Comparison of ENCODE assay signal across 8 mouse cellular contexts in the genomic region with DNA sequence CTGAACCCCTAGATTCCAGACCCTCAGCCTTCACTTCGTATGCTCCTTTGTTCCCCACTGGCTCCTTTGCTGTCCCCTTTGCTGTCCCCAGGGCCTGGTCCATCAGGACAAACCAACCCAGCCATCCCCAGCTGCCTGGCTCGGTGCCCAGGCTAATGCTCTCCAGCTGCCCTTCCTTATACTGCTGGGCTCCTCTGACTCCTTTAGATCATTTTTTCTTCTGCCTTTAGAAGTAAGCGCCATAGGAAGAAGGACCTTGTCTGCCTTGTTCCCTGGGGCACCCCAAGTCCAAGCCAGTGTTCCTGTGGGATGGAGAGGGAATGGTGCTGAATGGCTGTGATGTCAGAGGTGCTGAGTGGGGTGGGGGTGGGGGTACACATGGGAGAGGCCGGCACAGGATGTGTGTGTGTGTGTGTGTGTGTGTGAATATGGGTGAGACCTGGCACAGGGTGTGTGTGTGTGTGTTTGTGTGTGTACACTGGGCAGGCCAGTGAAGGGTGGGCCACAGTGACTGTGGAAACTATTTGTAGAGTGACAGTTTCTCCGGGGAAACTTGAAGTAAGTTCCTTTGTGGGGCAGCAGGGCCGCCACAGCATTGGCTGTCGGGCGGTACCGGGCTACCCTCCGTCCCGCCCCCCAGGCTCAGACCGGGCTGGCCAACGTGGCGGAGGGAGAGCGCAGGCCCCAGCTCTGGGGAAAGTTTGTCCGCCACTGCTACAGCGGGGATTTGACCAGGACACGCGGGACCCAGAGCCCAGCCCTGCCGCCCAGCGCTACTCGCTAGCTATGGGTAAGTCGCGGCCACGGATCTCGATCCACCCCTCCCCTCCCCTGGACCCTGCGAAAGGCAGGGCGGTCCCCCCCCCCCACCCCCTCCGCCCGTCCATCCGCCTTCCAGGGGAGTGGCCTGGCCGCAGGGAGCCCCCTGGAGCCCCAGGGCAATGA. TPM values are rescaled to one million over a fixed set of nuclear protein-coding genes. Genes with fewer than 3 reads are reported as not detected.
DNase-seq lines count a peak whose midpoint lies in the region; ATAC-seq and TF ChIP-seq lines count a peak whose summit lies in the region.

TSS of gene Slc2a10 (plus strand) at position 529 of the 945 bp plus-strand sequence.

- no peak within 1 kb of the TSS for H3K27ac ChIP-seq in cortical plate, adult 2 months (ENCODE audit: insufficient read depth, low read length)
- peak within 1 kb of the TSS; percentile 56 for H3K27ac ChIP-seq in intestine, embryonic 15.5 days
- H3K27ac ChIP-seq in lung, embryonic 15.5 days: peak within 1 kb of the TSS; percentile 87

- no peaks in the 10 kb centered on the region for H3K36me3 ChIP-seq in intestine, embryonic 15.5 days
- no peaks in the 10 kb centered on the region for H3K36me3 ChIP-seq in lung, embryonic 15.5 days

- no peaks in the 10 kb centered on the region for H3K27me3 ChIP-seq in intestine, embryonic 15.5 days (replicated peaks)
- H3K27me3 ChIP-seq in lung, embryonic 15.5 days: no peaks in the 10 kb centered on the region

- peak within 1 kb of the TSS; percentile 70 for H3K4me2 ChIP-seq in intestine, embryonic 15.5 days (replicated peaks)
- H3K4me2 ChIP-seq in lung, embryonic 15.5 days: peak within 1 kb of the TSS; percentile 75

- no peak for TF ChIP-seq POLR2A in cortical plate, adult 2 months (IDR thresholded peaks at IDR 0.05; ENCODE audit: extremely low read depth, insufficient read depth, low read length)

- H3K9me3 ChIP-seq in intestine, embryonic 15.5 days: no peaks in the 10 kb centered on the region
- H3K9me3 ChIP-seq in lung, embryonic 15.5 days: no peaks in the 10 kb centered on the region

- no peak for TF ChIP-seq CTCF in cortical plate, adult 2 months (IDR thresholded peaks at IDR 0.05; ENCODE audit: extremely low read depth, insufficient read depth, low read length)

- 6% methylated on average over 30 of the region's 32 CpGs for WGBS in intestine, embryonic 15.5 days
- under 1% methylated on average over 27 of the region's 32 CpGs for WGBS in lung, embryonic 15.5 days

- H3K4me1 ChIP-seq in cortical plate, adult 2 months (ENCODE audit: control insufficient read depth, insufficient read depth, low read length): no peaks in the 10 kb centered on the region
- H3K4me1 ChIP-seq in intestine, embryonic 15.5 days (replicated peaks): peaks cover 11% of the 10 kb centered on the region; the same call in 1 of the 2 replicates
- peaks cover 53% of the 10 kb centered on the region for H3K4me1 ChIP-seq in lung, embryonic 15.5 days

- ATAC-seq in granulocyte monocyte progenitor cell, adult 5-6 weeks (replicated peaks; ENCODE audit: poor library complexity, severe bottlenecking): peak; percentile 90
- ATAC-seq in intestine, embryonic 15.5 days: peak; percentile 87
- peak; percentile 82 for ATAC-seq in lung, embryonic 15.5 days (ENCODE audit: borderline replicate concordance, extremely low read depth, low FRiP score, low TSS enrichment)

- peak within 1 kb of the TSS; percentile 54 for H3K9ac ChIP-seq in intestine, embryonic 15.5 days
- H3K9ac ChIP-seq in lung, embryonic 15.5 days: peak within 1 kb of the TSS; percentile 71

- 0 out of 2 replicates have a peak within 1 kb of the TSS, but pooled peaks have one; percentile 8 for H3K4me3 ChIP-seq in cortical plate, adult 2 months (ENCODE audit: insufficient read depth, low read length)
- peak within 1 kb of the TSS; percentile 47 for H3K4me3 ChIP-seq in intestine, embryonic 15.5 days (replicated peaks)
- peak within 1 kb of the TSS; percentile 52 for H3K4me3 ChIP-seq in lung, embryonic 15.5 days

- peak; percentile 78 for DNase-seq in MN1 (ENCODE audit: low spot score)
- DNase-seq in ovary, postnatal 36 days (ENCODE audit: low spot score): peak; percentile 65
- no peak for DNase-seq in thymus, postnatal 25 days
- no peak for DNase-seq in frontal cortex, postnatal 36 days (ENCODE audit: low spot score in 2 of 2)

RNA-seq across cellular contexts. Expression of gene Slc2a10, which starts in this region (rescaled TPM):
- 1.4 and 1.7 TPM in 2 replicates for polyA plus RNA-seq in cortical plate, adult 2 months (2012; rRNA removed)
- total RNA-seq in granulocyte monocyte progenitor cell, adult 5-6 weeks (2014; fragmentation: Nextera tagmentation): 0.21 and 1.3 TPM in 2 replicates
- not detected in 2 replicates for total RNA-seq in granulocyte monocyte progenitor cell, adult 5-6 weeks (2017)
- 4.0 and 4.7 TPM in 2 replicates for polyA plus RNA-seq in intestine, embryonic 15.5 days (2015; fragmentation: Nextera tagmentation; extraction: Ambion mirVana)
- polyA plus RNA-seq in lung, embryonic 15.5 days (2015; fragmentation: Nextera tagmentation; extraction: Ambion mirVana): 12.3 and 12.5 TPM in 2 replicates

Comparison
In these comparisons a context has a peak if more than half of its experiments do, and no peak if none do; other contexts are left out.
1. DNase-seq: peak in MN1 (single experiment) and ovary, postnatal 36 days (single experiment); none in thymus, postnatal 25 days (single experiment) and frontal cortex, postnatal 36 days (0 of 2).
2. Peak in every context shown above with its lines, with median percentiles within 50 percentile points of each other: H3K4me3 ChIP-seq and ATAC-seq.